Mouse (Mus musculus): ENCODE data around the gene Syn3.
A peak's percentile ranks its signal among the peaks of the same experiment; 100 is the strongest.

The Syn3 gene

GRCm38 (mm10) chr10:86369346-86369745 lies 129.3 kb downstream of the Syn3 start:
- no peak for DNase-seq (ENCODE audit: low spot score in 2 of 2)

- no peak for DNase-seq (ENCODE audit: low spot score in 2 of 2)
Observed at GRCm38 (mm10) chr10:86368811-86369210, 129.9 kb downstream of the Syn3 start.

GRCm38 (mm10) chr10:86367346-86367745 lies 131.3 kb downstream of the Syn3 start:
- DNase-seq (ENCODE audit: low spot score in 2 of 2): no peak

GRCm38 (mm10) chr10:86365632-86366092 lies 133.0 kb downstream of the Syn3 start:
- peak in 1 of 2 experiments; percentile 11 for DNase-seq (ENCODE audit: low spot score in 2 of 2)

- no peak for DNase-seq (ENCODE audit: low spot score in 2 of 2)
Observed at GRCm38 (mm10) chr10:86363669-86364309, 134.9 kb downstream of the Syn3 start.

GRCm38 (mm10) chr10:86359699-86360098 lies 139.0 kb downstream of the Syn3 start:
- peak in 1 of 2 experiments; percentile 62 for DNase-seq (ENCODE audit: low spot score in 2 of 2)

- peak in 1 of 2 experiments; percentile 26 for DNase-seq (ENCODE audit: low spot score in 2 of 2)
Observed at GRCm38 (mm10) chr10:86359208-86359607, 139.5 kb downstream of the Syn3 start.

GRCm38 (mm10) chr10:86358307-86358975 lies 140.3 kb downstream of the Syn3 start:
- peak in 1 of 2 experiments; percentile 34 for DNase-seq (ENCODE audit: low spot score in 2 of 2)

GRCm38 (mm10) chr10:86356819-86357563 lies 141.7 kb downstream of the Syn3 start:
- DNase-seq (ENCODE audit: low spot score in 2 of 2): no peak

- no peak for DNase-seq (ENCODE audit: low spot score in 2 of 2)
Observed at GRCm38 (mm10) chr10:86352521-86352920, 146.2 kb downstream of the Syn3 start.

- no peak for DNase-seq (ENCODE audit: low spot score in 2 of 2)
Observed at GRCm38 (mm10) chr10:86351287-86351686, 147.4 kb downstream of the Syn3 start.

- no peak for DNase-seq (ENCODE audit: low spot score in 2 of 2)
Observed at GRCm38 (mm10) chr10:86346235-86346840, 152.4 kb downstream of the Syn3 start.

GRCm38 (mm10) chr10:86345645-86346044 lies 153.1 kb downstream of the Syn3 start:
- no peak for DNase-seq (ENCODE audit: low spot score in 2 of 2)

- DNase-seq (ENCODE audit: low spot score in 2 of 2): no peak
Observed at GRCm38 (mm10) chr10:86344654-86345053, 154.0 kb downstream of the Syn3 start.

- no peak for DNase-seq (ENCODE audit: low spot score in 2 of 2)
Observed at GRCm38 (mm10) chr10:86343931-86344330, 154.8 kb downstream of the Syn3 start.

- DNase-seq (ENCODE audit: low spot score in 2 of 2): no peak
Observed at GRCm38 (mm10) chr10:86343362-86343761, 155.3 kb downstream of the Syn3 start.

- no peak for DNase-seq (ENCODE audit: low spot score in 2 of 2)
Observed at GRCm38 (mm10) chr10:86342713-86343112, 156.0 kb downstream of the Syn3 start.

- DNase-seq (ENCODE audit: low spot score in 2 of 2): no peak
Observed at GRCm38 (mm10) chr10:86342151-86342550, 156.5 kb downstream of the Syn3 start.

- no peak for DNase-seq (ENCODE audit: low spot score in 2 of 2)
Observed at GRCm38 (mm10) chr10:86341589-86341988, 157.1 kb downstream of the Syn3 start.

GRCm38 (mm10) chr10:86340991-86341527 lies 157.6 kb downstream of the Syn3 start:
- no peak for DNase-seq (ENCODE audit: low spot score in 2 of 2)

- DNase-seq (ENCODE audit: low spot score in 2 of 2): no peak
Observed at GRCm38 (mm10) chr10:86340421-86340820, 158.3 kb downstream of the Syn3 start.

All from cerebellum, postnatal 4 days (tissue).